In genomic region chr10:88426158-88426816, GRCm38 (mm10) we compare ENCODE assay signal across 8 mouse cellular contexts. TPM values are rescaled to one million over a fixed set of nuclear protein-coding genes. Genes with fewer than 3 reads are reported as not detected.
A peak's percentile ranks its signal among the peaks of the same experiment; 100 is the strongest.
DNase-seq lines count a peak whose midpoint lies in the region; ATAC-seq and TF ChIP-seq lines count a peak whose summit lies in the region.

No protein-coding gene starts in this region.

- no peaks in the 10 kb centered on the region for H3K9me3 ChIP-seq in forebrain, embryonic 11.5 days (ENCODE audit: control insufficient read depth, low read length)
- no peaks in the 10 kb centered on the region for H3K9me3 ChIP-seq in forebrain, embryonic 10.5 days
- no peaks in the 10 kb centered on the region for H3K9me3 ChIP-seq in kidney, embryonic 15.5 days (replicated peaks)

- no peak; the same call in 1 of the 2 replicates for ATAC-seq in forebrain, embryonic 11.5 days (replicated peaks; ENCODE audit: low FRiP score)
- 0 out of 2 replicates have a peak, but pooled peaks have one; percentile 47 for ATAC-seq in kidney, embryonic 15.5 days (replicated peaks; ENCODE audit: low FRiP score)

- H3K4me3 ChIP-seq in forebrain, embryonic 11.5 days (ENCODE audit: low read depth, low read length) = no peak overlapping the region
- H3K4me3 ChIP-seq in forebrain, embryonic 10.5 days = no peak overlapping the region
- H3K4me3 ChIP-seq in kidney, embryonic 15.5 days (replicated peaks) = no peak overlapping the region
- no peak overlapping the region for H3K4me3 ChIP-seq in lung, adult 2 months (replicated peaks; ENCODE audit: extremely low read depth, low read depth, low read length)

- no peaks in the 10 kb centered on the region; the same call in 1 of the 2 replicates for H3K36me3 ChIP-seq in forebrain, embryonic 11.5 days (ENCODE audit: control insufficient read depth, insufficient read depth, low read length)
- H3K36me3 ChIP-seq in forebrain, embryonic 10.5 days (replicated peaks) = peaks cover 30% of the 10 kb centered on the region
- peaks cover 31% of the 10 kb centered on the region for H3K36me3 ChIP-seq in kidney, embryonic 15.5 days

- 95% methylated on average over 2 of the region's 2 CpGs for WGBS in forebrain, embryonic 11.5 days
- 94% methylated on average over 2 of the region's 2 CpGs for WGBS in forebrain, embryonic 10.5 days
- 94% methylated on average over 2 of the region's 2 CpGs for WGBS in kidney, embryonic 15.5 days
- WGBS in lung, adult 2 months = 95% methylated on average over 2 of the region's 2 CpGs

- TF ChIP-seq CTCF in lung, adult 2 months (IDR thresholded peaks at IDR 0.05; ENCODE audit: insufficient read depth, low read length) = peak; percentile 13; the same call in 1 of the 2 replicates

- H3K4me2 ChIP-seq in forebrain, embryonic 11.5 days (ENCODE audit: low read depth, low read length, severe bottlenecking) = no peak overlapping the region
- H3K4me2 ChIP-seq in kidney, embryonic 15.5 days = no peak overlapping the region

- no peak overlapping the region for H3K27ac ChIP-seq in forebrain, embryonic 11.5 days (ENCODE audit: low read depth, low read length)
- no peak overlapping the region for H3K27ac ChIP-seq in forebrain, embryonic 10.5 days
- H3K27ac ChIP-seq in kidney, embryonic 15.5 days = no peak overlapping the region

- no peak overlapping the region for H3K9ac ChIP-seq in forebrain, embryonic 11.5 days (ENCODE audit: low read length)
- H3K9ac ChIP-seq in kidney, embryonic 15.5 days = no peak overlapping the region

- DNase-seq in forebrain, embryonic 11.5 days (ENCODE audit: low spot score) = peak; percentile 59
- no peak for DNase-seq in forebrain, embryonic 10.5 days (ENCODE audit: extremely low spot score, low spot score)
- DNase-seq in MN1 (ENCODE audit: low spot score) = peak; percentile 84
- DNase-seq in cerebellum, adult 8-10 months = peak; percentile 53
- DNase-seq in gastrocnemius, postnatal 10 days = peak; percentile 36
- DNase-seq in lung, adult 2 months = peak; percentile 23
- DNase-seq in retina, adult 2 months (ENCODE audit: low read depth, low spot score) = peak; percentile 64

- no peaks in the 10 kb centered on the region for H3K4me1 ChIP-seq in forebrain, embryonic 11.5 days (replicated peaks; ENCODE audit: control insufficient read depth, insufficient read depth, low read length)
- H3K4me1 ChIP-seq in forebrain, embryonic 10.5 days = no peaks in the 10 kb centered on the region
- no peaks in the 10 kb centered on the region for H3K4me1 ChIP-seq in kidney, embryonic 15.5 days
- H3K4me1 ChIP-seq in lung, adult 2 months (ENCODE audit: control insufficient read depth, insufficient read depth, low read length) = no peaks in the 10 kb centered on the region

- no peak for TF ChIP-seq POLR2A in lung, adult 2 months (IDR thresholded peaks at IDR 0.05; ENCODE audit: borderline replicate concordance, extremely low read depth, low read depth, low read length)

- H3K27me3 ChIP-seq in forebrain, embryonic 11.5 days (ENCODE audit: control insufficient read depth, insufficient read depth, low read length) = no peaks in the 10 kb centered on the region
- no peaks in the 10 kb centered on the region for H3K27me3 ChIP-seq in forebrain, embryonic 10.5 days (ENCODE audit: poor library complexity, severe bottlenecking)
- H3K27me3 ChIP-seq in kidney, embryonic 15.5 days = no peaks in the 10 kb centered on the region

RNA-seq across cellular contexts. Expression of gene Sycp3, which starts 33.1 kb away (rescaled TPM):
- 0.37 and 0.45 TPM in 2 replicates for polyA plus RNA-seq in forebrain, embryonic 11.5 days (2014; fragmentation: Nextera tagmentation; extraction: Ambion mirVana)
- 0.19 TPM in 1 of 2 replicates, not detected in the other for polyA plus RNA-seq in forebrain, embryonic 10.5 days (2016; fragmentation: Nextera tagmentation; extraction: Ambion mirVana)
- not detected for total RNA-seq in gastrocnemius, postnatal 10 days (2021)
- polyA plus RNA-seq in kidney, embryonic 15.5 days (2015; fragmentation: Nextera tagmentation; extraction: Ambion mirVana) = 0.23 and 0.24 TPM in 2 replicates
- polyA plus RNA-seq in lung, adult 2 months (2012; rRNA removed) = not detected in 2 replicates

RNA-seq across cellular contexts. Expression of gene Gnptab, which starts 47.4 kb away (rescaled TPM):
- polyA plus RNA-seq in forebrain, embryonic 11.5 days (2014; fragmentation: Nextera tagmentation; extraction: Ambion mirVana) = 11.8 and 12.8 TPM in 2 replicates
- polyA plus RNA-seq in forebrain, embryonic 10.5 days (2016; fragmentation: Nextera tagmentation; extraction: Ambion mirVana) = 8.3 and 9.0 TPM in 2 replicates
- total RNA-seq in gastrocnemius, postnatal 10 days (2021) = 10 to 100 TPM; 11.9 to 13.5 TPM
- polyA plus RNA-seq in kidney, embryonic 15.5 days (2015; fragmentation: Nextera tagmentation; extraction: Ambion mirVana) = 12.4 and 14.3 TPM in 2 replicates
- polyA plus RNA-seq in lung, adult 2 months (2012; rRNA removed) = 12.4 and 16.6 TPM in 2 replicates

RNA-seq across cellular contexts. Expression of gene Dram1, which starts 47.4 kb away (rescaled TPM):
- polyA plus RNA-seq in forebrain, embryonic 11.5 days (2014; fragmentation: Nextera tagmentation; extraction: Ambion mirVana) = 0.49 and 0.67 TPM in 2 replicates
- polyA plus RNA-seq in forebrain, embryonic 10.5 days (2016; fragmentation: Nextera tagmentation; extraction: Ambion mirVana) = 0.36 and 0.38 TPM in 2 replicates
- 1 to 10 TPM; 2.5 to 2.6 TPM for total RNA-seq in gastrocnemius, postnatal 10 days (2021)
- 1.9 and 2.1 TPM in 2 replicates for polyA plus RNA-seq in kidney, embryonic 15.5 days (2015; fragmentation: Nextera tagmentation; extraction: Ambion mirVana)
- polyA plus RNA-seq in lung, adult 2 months (2012; rRNA removed) = 326 and 360 TPM in 2 replicates

Comparison
In these comparisons a context has a peak if more than half of its experiments do, and no peak if none do; other contexts are left out.
1. RNA of gene Dram1, which starts 47.4 kb away (polyA plus RNA-seq): 326 to 360 TPM in lung, adult 2 months; 1.9 to 2.1 TPM in kidney, embryonic 15.5 days, 0.49 to 0.67 TPM in forebrain, embryonic 11.5 days and 0.36 to 0.38 TPM in forebrain, embryonic 10.5 days; every median in the first group is over 100 times any median in the second.